Mouse (Mus musculus): ENCODE results near the gene Robo2.

Gene Robo2

DNA sequence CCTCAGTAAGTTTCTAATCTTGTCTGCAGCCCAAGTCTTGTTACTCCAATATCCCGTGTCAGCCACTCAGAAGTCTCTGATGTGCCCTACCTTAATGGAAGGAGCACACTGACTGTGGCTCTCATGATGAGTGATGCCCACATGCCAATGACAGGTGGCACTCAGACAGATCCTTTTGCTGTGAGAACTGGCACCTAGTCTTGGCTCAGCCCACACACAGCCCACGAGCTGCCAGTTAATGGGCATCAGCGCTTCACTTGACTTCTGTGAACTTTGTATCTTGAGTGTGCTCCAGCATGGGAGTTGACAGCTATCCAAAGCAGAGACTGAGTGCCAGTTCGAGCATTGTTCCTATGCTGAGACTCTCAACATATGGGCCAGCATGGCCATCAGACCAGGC is 383.8 kb downstream of the Robo2 start:
- Histone ChIP-seq H3K36me3 (ENCODE audit: insufficient read depth, low read length) (no peaks in the 10 kb centered on the region), H3K4me1 (replicated peaks; ENCODE audit: low read depth, low read length) (no peaks in the 10 kb centered on the region), H3K27me3 (ENCODE audit: insufficient read depth, low read length) (no peaks in the 10 kb centered on the region), H3K9me3 (ENCODE audit: low read length) (no peaks in the 10 kb centered on the region), H3K4me3 (replicated peaks; ENCODE audit: low read length) (no peak overlapping the region)
- TF ChIP-seq NANOG (IDR thresholded peaks at IDR 0.05; ENCODE audit: borderline replicate concordance, low read length) (no peak), POU5F1 (IDR thresholded peaks at IDR 0.05; ENCODE audit: borderline replicate concordance, low read length) (no peak), CTCF (conservative IDR thresholded peaks at IDR 0.05; ENCODE audit: low read length) (no peak)

DNA sequence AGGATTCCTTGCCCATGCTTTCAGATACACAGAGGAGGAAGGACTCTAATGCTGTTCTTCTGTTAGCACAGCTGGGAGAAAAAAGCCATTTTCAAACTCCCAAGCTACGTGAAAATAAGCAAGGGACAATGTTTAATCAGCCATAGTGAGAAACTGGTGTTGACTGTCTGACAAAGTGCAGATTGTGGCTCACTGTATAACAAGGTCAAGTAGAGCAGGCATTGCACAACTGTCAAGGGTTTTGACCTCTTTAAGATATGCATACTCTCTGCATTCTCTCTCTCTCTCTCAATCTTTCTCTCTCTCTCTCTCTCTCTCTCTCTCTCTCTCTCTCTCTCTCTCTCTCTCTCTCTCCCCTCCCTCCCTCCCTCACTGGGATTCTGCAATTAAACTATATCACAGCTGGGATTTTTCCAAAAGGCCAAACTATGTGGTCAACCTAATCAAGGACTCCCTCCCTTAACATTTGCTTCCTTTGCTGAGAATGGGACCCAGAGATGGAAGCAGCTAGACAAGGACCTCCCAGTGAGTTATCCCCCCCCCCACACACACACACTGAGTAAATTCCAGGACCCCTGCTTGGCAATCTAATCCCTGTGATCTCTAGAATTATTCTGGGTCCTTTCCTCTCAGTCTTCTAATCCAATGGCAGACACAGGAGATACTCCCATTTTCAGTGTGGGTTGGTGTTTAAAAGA is 389.2 kb downstream of the Robo2 start:
- H3K27me3 ChIP-seq (ENCODE audit: insufficient read depth, low read length) = no peaks in the 10 kb centered on the region
- H3K36me3 ChIP-seq (ENCODE audit: insufficient read depth, low read length) = no peaks in the 10 kb centered on the region
- TF ChIP-seq CTCF (conservative IDR thresholded peaks at IDR 0.05; ENCODE audit: low read length) = no peak
- TF ChIP-seq POU5F1 (IDR thresholded peaks at IDR 0.05; ENCODE audit: borderline replicate concordance, low read length) = no peak
- no peak for TF ChIP-seq NANOG (IDR thresholded peaks at IDR 0.05; ENCODE audit: borderline replicate concordance, low read length)
- H3K9me3 ChIP-seq (ENCODE audit: low read length) = no peaks in the 10 kb centered on the region
- H3K4me1 ChIP-seq (replicated peaks; ENCODE audit: low read depth, low read length) = no peaks in the 10 kb centered on the region
- no peak overlapping the region for H3K4me3 ChIP-seq (replicated peaks; ENCODE audit: low read length)

DNA sequence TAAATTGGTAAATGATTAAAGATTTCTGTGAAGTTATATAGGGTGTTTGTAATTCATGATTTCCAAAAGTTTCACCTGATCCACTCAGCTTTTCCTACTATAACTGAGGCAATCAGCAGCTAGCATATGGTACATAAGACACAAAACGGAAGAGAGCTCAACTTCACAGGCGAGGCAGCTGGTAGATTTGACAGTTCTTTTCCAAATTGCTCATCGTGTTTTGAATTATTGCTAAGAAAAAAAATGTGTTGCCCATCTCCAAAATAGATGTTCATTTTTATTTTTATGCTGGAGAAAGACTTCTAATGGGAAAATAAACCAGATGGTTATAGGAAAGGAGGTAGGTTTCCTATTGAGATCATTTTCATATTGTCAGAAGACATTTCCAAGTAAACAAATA is 405.9 kb downstream of the Robo2 start:
- Histone ChIP-seq H3K4me3 (replicated peaks; ENCODE audit: low read length) (no peak overlapping the region), H3K36me3 (ENCODE audit: insufficient read depth, low read length) (no peaks in the 10 kb centered on the region), H3K27me3 (ENCODE audit: insufficient read depth, low read length) (no peaks in the 10 kb centered on the region), H3K4me1 (replicated peaks; ENCODE audit: low read depth, low read length) (no peaks in the 10 kb centered on the region), H3K9me3 (ENCODE audit: low read length) (no peaks in the 10 kb centered on the region)
- TF ChIP-seq CTCF (conservative IDR thresholded peaks at IDR 0.05; ENCODE audit: low read length) (no peak), NANOG (IDR thresholded peaks at IDR 0.05; ENCODE audit: borderline replicate concordance, low read length) (no peak), POU5F1 (IDR thresholded peaks at IDR 0.05; ENCODE audit: borderline replicate concordance, low read length) (no peak)

DNA sequence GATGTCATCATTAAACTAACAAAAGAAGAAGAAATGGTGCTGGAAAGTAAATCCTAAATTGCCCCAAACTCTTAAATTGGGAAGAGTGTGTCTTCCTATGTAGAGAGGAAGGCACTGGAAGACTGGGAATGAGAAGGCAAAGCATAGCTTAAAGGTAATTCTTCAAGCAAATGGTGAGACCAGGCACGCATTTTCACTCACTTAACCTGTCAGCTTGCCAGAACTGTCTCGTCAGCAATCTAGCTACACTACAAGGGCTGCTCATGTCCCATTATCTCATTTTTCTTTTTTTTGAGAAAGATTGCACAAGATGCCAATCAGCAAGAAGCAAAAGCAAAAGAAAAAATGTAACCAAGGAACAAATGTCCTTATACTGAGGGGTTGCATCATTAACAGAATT is 410.3 kb downstream of the Robo2 start:
- Histone ChIP-seq H3K36me3 (ENCODE audit: insufficient read depth, low read length) (no peaks in the 10 kb centered on the region), H3K4me3 (replicated peaks; ENCODE audit: low read length) (no peak overlapping the region), H3K4me1 (replicated peaks; ENCODE audit: low read depth, low read length) (no peaks in the 10 kb centered on the region), H3K9me3 (ENCODE audit: low read length) (no peaks in the 10 kb centered on the region), H3K27me3 (ENCODE audit: insufficient read depth, low read length) (no peaks in the 10 kb centered on the region)
- no peak for TF ChIP-seq POU5F1 (IDR thresholded peaks at IDR 0.05; ENCODE audit: borderline replicate concordance, low read length)
- no peak for TF ChIP-seq NANOG (IDR thresholded peaks at IDR 0.05; ENCODE audit: borderline replicate concordance, low read length)
- TF ChIP-seq CTCF (conservative IDR thresholded peaks at IDR 0.05; ENCODE audit: low read length) = no peak

DNA sequence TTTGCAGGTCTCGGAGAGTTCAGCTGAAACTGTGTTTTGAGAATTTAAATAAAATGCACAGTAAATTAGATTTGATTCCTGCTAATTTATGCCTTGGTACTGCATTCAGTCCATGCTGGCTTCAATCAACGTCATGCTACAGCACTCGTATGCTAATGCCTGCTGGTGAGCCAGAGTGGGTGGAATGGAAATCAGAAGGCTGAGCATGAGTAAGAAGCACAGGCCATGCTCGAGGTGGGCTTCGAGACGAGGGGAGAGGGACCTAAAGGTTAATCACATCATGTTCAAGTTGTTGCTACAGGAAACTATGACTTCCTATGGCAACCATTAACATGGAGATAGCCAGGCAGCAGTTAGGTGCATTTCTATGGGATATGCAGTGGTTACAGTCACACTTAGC is 420.4 kb downstream of the Robo2 start:
- H3K27me3 ChIP-seq (ENCODE audit: insufficient read depth, low read length) = no peaks in the 10 kb centered on the region
- H3K36me3 ChIP-seq (ENCODE audit: insufficient read depth, low read length) = no peaks in the 10 kb centered on the region
- H3K4me1 ChIP-seq (replicated peaks; ENCODE audit: low read depth, low read length) = no peaks in the 10 kb centered on the region
- no peak overlapping the region for H3K4me3 ChIP-seq (replicated peaks; ENCODE audit: low read length)
- H3K9me3 ChIP-seq (ENCODE audit: low read length) = no peaks in the 10 kb centered on the region
- TF ChIP-seq POU5F1 (IDR thresholded peaks at IDR 0.05; ENCODE audit: borderline replicate concordance, low read length) = no peak
- no peak for TF ChIP-seq NANOG (IDR thresholded peaks at IDR 0.05; ENCODE audit: borderline replicate concordance, low read length)
- no peak for TF ChIP-seq CTCF (conservative IDR thresholded peaks at IDR 0.05; ENCODE audit: low read length)

DNA sequence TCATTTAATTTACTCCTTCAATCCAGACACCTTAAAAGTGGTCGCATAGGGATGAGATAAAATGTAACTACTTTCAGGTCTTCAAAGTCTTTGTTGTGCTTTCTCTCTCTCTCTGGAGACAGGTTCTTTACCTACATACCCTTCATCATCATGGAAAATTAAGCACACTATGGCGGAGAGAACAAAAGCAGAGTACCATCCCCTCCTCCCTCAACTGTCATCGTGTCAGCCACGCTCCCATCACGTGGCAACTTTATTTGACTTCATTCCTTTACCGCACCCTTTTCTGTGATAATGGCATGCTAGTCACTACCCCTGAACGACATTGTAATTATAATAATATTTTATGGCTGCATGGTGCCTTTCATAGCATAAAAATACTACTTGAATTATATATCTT is 442.1 kb downstream of the Robo2 start:
- H3K4me1 ChIP-seq (replicated peaks; ENCODE audit: low read depth, low read length) = no peaks in the 10 kb centered on the region
- no peak for TF ChIP-seq POU5F1 (IDR thresholded peaks at IDR 0.05; ENCODE audit: borderline replicate concordance, low read length)
- TF ChIP-seq NANOG (IDR thresholded peaks at IDR 0.05; ENCODE audit: borderline replicate concordance, low read length) = no peak
- no peak for TF ChIP-seq CTCF (conservative IDR thresholded peaks at IDR 0.05; ENCODE audit: low read length)

DNA sequence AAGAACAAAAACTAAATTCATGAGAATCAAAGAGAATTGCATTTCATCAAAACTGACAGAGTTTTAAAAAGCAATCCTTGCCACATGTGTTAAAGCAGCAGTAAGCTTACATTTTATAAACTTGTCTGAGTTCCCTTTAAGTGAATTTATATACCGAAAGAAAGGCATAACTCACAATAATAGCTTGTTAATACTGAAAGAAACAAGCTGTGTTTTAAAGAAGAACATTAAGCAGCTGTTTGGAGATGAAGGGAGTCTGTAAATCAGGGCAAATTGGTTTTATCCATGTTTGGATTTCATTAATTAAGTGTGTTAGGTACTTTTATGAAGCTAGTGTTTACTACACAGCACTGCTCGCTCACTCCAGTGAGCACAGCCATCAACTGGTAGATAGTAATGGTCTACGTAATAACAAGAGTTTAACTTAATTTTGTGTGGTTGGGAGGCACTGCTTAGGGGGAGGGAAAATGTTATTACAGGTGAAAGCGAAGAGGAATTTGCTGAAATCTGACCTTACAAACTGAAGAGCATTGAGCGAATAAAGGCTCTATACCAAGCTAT is 447.2 kb downstream of the Robo2 start:
- Histone ChIP-seq H3K36me3 (ENCODE audit: insufficient read depth, low read length) (no peaks in the 10 kb centered on the region), H3K27me3 (ENCODE audit: insufficient read depth, low read length) (no peaks in the 10 kb centered on the region), H3K9me3 (ENCODE audit: low read length) (no peaks in the 10 kb centered on the region), H3K4me3 (replicated peaks; ENCODE audit: low read length) (no peak overlapping the region), H3K4me1 (replicated peaks; ENCODE audit: low read depth, low read length) (no peaks in the 10 kb centered on the region)
- TF ChIP-seq POU5F1 (IDR thresholded peaks at IDR 0.05; ENCODE audit: borderline replicate concordance, low read length) = no peak
- TF ChIP-seq CTCF (conservative IDR thresholded peaks at IDR 0.05; ENCODE audit: low read length) = no peak
- TF ChIP-seq NANOG (IDR thresholded peaks at IDR 0.05; ENCODE audit: borderline replicate concordance, low read length) = no peak

More for the DNA sequence above, 442.1 kb downstream of the Robo2 start:
- Histone ChIP-seq H3K4me3 (replicated peaks; ENCODE audit: low read length) (no peak overlapping the region), H3K36me3 (ENCODE audit: insufficient read depth, low read length) (no peaks in the 10 kb centered on the region), H3K9me3 (ENCODE audit: low read length) (no peaks in the 10 kb centered on the region), H3K27me3 (ENCODE audit: insufficient read depth, low read length) (no peaks in the 10 kb centered on the region)

DNA sequence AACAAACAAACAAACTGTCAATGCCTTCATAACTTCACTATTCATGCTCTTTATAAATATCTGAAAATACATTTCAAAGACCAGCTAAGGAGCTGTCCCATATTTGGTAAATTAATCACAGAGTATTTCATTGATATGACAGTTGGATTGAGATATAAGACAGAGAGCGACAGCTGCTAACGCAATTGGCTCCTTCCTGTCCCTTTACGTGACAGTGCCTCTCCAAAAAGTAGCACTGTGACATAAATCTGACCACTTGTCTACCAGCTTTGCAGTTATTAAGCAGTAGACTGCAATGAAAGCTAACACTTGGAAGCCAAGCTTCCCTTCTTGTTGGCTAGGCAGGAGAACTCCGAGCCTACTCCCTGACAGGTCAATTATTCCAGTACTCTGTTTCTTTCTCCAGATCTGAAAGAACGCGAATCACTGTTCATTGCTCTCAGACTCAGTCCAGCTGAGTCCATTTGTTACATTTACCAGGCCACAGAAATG is 452.1 kb downstream of the Robo2 start:
- TF ChIP-seq CTCF (conservative IDR thresholded peaks at IDR 0.05; ENCODE audit: low read length) (no peak), NANOG (IDR thresholded peaks at IDR 0.05; ENCODE audit: borderline replicate concordance, low read length) (no peak), POU5F1 (IDR thresholded peaks at IDR 0.05; ENCODE audit: borderline replicate concordance, low read length) (no peak)
- no peaks in the 10 kb centered on the region for H3K4me1 ChIP-seq (replicated peaks; ENCODE audit: low read depth, low read length)
- no peaks in the 10 kb centered on the region for H3K36me3 ChIP-seq (ENCODE audit: insufficient read depth, low read length)
- H3K9me3 ChIP-seq (ENCODE audit: low read length) = no peaks in the 10 kb centered on the region
- H3K4me3 ChIP-seq (replicated peaks; ENCODE audit: low read length) = no peak overlapping the region
- no peaks in the 10 kb centered on the region for H3K27me3 ChIP-seq (ENCODE audit: insufficient read depth, low read length)

Data from E14TG2a.4 (cell line).